Mouse (Mus musculus): ENCODE data around the gene Arhgef10l.

DNA sequence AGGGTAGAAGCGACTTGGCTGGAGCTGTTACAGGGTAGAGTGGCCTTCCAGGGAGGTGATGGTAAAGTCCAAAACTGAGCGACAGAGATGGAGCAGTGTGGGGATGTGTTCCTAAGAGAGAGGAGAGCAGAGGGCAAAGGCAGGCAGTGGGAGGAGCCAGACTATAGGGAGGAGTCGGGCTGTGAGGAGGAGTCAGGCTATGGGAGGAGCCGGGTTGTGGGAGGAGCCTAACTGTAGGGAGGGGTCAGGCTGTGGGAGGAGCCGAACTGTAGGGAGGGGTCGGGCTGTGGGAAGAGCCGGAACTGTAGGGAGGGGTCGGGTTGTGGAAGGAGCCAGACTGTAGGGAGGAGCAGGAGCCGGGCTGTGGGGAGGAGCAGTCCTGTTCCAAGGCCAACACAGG is 134.8 kb downstream of the Arhgef10l start:
- TF ChIP-seq GATA1 (IDR thresholded peaks at IDR 0.05; ENCODE audit: low read length) = no peak
- TF ChIP-seq TAL1 (IDR thresholded peaks at IDR 0.05; ENCODE audit: low read length) = no peak

Data from erythroblast, embryonic 14.5 days (primary cell).